Mouse (Mus musculus) embryonic facial prominence, embryonic 15.5 days (tissue): ENCODE data around the gene Gpc2. TPM values are rescaled to one million over a fixed set of nuclear protein-coding genes. Genes with fewer than 3 reads are reported as not detected.

Experiments
- ATAC-seq: fragments of 200-750 bp; cut with Nextera tagmentation; 2 replicates; pipeline ENCODE4 v1.8.0; 2017; ENCODE audit warnings: low read depth, moderate TSS enrichment; ENCODE audit not compliant: insufficient number of reproducible peaks, low FRiP score, low TSS enrichment
- H3K27ac ChIP-seq: fragments of 300-500 bp; sonication (generic); replicated peaks from 2 replicates; pipeline ENCODE4 v1.5.1; 2015; ENCODE audit warnings: mild to moderate bottlenecking, inconsistent platforms
- H3K27me3 ChIP-seq: fragments of 300-500 bp; sonication (generic); 2 replicates; pipeline ENCODE4 v1.6.1; 2015; ENCODE audit warnings: inconsistent platforms
- H3K36me3 ChIP-seq: fragments of 300-500 bp; sonication (generic); 2 replicates; pipeline ENCODE4 v1.6.1; 2015; ENCODE audit warnings: mild to moderate bottlenecking, inconsistent platforms
- H3K4me1 ChIP-seq: fragments of 300-500 bp; sonication (generic); 2 replicates; pipeline ENCODE4 v1.6.1; 2015; ENCODE audit warnings: inconsistent platforms
- H3K4me2 ChIP-seq: fragments of 300-500 bp; sonication (generic); replicated peaks from 2 replicates; pipeline ENCODE4 v1.6.1; 2015; ENCODE audit warnings: mild to moderate bottlenecking, inconsistent platforms
- H3K4me3 ChIP-seq: fragments of 300-500 bp; sonication (generic); replicated peaks from 2 replicates; pipeline ENCODE4 v1.5.1; 2015; ENCODE audit warnings: mild to moderate bottlenecking, inconsistent platforms
- H3K9ac ChIP-seq: fragments of 300-500 bp; sonication (generic); 2 replicates; pipeline ENCODE4 v1.6.1; 2015; ENCODE audit warnings: inconsistent platforms
- H3K9me3 ChIP-seq: fragments of 300-500 bp; sonication (generic); replicated peaks from 2 replicates; pipeline ENCODE4 v1.6.1; 2016; ENCODE audit warnings: inconsistent platforms
- WGBS: fragments of 180-500 bp; shearing (Covaris S2); methylation state at CpG from one replicate; pipeline ENCODE4 v1.1.7; 2015; 5-methylcytosine and 5-hydroxymethylcytosine counted together
- polyA plus RNA-seq: library from polyadenylated mRNA; unstranded; fragments of >200 nt; fragmentation: Nextera tagmentation; extraction: Ambion mirVana; gene quantifications from 2 replicates; pipeline ENCODE4 v1.2.1, GENCODE M21; 2015

The Gpc2 gene
- polyA plus RNA-seq, 1 experiment from 2014 or later = 30.0 TPM

- H3K4me1 ChIP-seq = no peaks in the 10 kb centered on the region
- no peak overlapping the region for H3K4me2 ChIP-seq
- H3K9ac ChIP-seq = no peak overlapping the region
- H3K9me3 ChIP-seq = no peaks in the 10 kb centered on the region
- WGBS = 46% methylated on average over 2 of the region's 2 CpGs
- H3K36me3 ChIP-seq = no peaks in the 10 kb centered on the region
- H3K27me3 ChIP-seq = no peaks in the 10 kb centered on the region
- H3K4me3 ChIP-seq = no peak overlapping the region
- no peak overlapping the region for H3K27ac ChIP-seq
- no peak for ATAC-seq
These were observed 38.3 kb downstream of the Gpc2 start for GRCm38 (mm10) chr5:138241511-138241910.

GRCm38 (mm10) chr5:138234224-138234623 is 45.6 kb downstream of the Gpc2 start:
- Histone ChIP-seq H3K27ac (no peak overlapping the region), H3K4me2 (no peak overlapping the region), H3K36me3 (no peaks in the 10 kb centered on the region), H3K4me1 (no peaks in the 10 kb centered on the region), H3K27me3 (no peaks in the 10 kb centered on the region), H3K9ac (no peak overlapping the region), H3K9me3 (no peaks in the 10 kb centered on the region), H3K4me3 (no peak overlapping the region)
- ATAC-seq = no peak

- Histone ChIP-seq H3K4me1 (no peaks in the 10 kb centered on the region), H3K4me2 (no peak overlapping the region), H3K27ac (no peak overlapping the region), H3K4me3 (no peak overlapping the region), H3K9me3 (no peaks in the 10 kb centered on the region), H3K36me3 (no peaks in the 10 kb centered on the region), H3K9ac (no peak overlapping the region), H3K27me3 (no peaks in the 10 kb centered on the region)
- WGBS = 80% methylated on average over 2 of the region's 2 CpGs
- no peak for ATAC-seq
These were observed 46.0 kb downstream of the Gpc2 start for GRCm38 (mm10) chr5:138233778-138234177.

DNA sequence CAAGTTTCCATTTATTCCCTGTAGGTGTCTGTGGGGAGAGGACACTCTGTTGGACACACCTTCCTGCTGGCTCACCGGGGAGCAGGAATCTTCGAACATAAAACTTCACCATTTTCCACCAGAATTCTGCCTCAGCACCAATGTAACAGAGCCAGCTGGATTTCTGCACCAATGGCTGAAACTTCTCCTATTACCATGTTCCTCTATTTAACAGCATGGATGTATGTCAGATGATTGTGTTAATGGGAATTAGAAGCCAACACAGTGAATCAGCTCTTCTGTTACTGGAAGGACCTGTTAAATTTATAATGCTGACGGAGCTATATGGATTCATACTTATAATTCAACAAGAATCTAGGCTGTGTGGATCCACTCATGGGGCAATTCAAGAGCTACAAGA is 50.3 kb downstream of the Gpc2 start:
- Histone ChIP-seq H3K4me3 (no peak overlapping the region), H3K4me1 (no peaks in the 10 kb centered on the region), H3K27me3 (no peaks in the 10 kb centered on the region), H3K36me3 (no peaks in the 10 kb centered on the region), H3K4me2 (no peak overlapping the region), H3K9ac (no peak overlapping the region), H3K9me3 (no peaks in the 10 kb centered on the region), H3K27ac (no peak overlapping the region)
- no peak for ATAC-seq
- WGBS = 88% methylated on average over 3 of the region's 3 CpGs

GRCm38 (mm10) chr5:138228026-138228425 is 51.8 kb downstream of the Gpc2 start:
- H3K9ac ChIP-seq = no peak overlapping the region
- no peak for ATAC-seq
- no peaks in the 10 kb centered on the region for H3K27me3 ChIP-seq
- H3K4me3 ChIP-seq = no peak overlapping the region
- no peaks in the 10 kb centered on the region for H3K36me3 ChIP-seq
- H3K27ac ChIP-seq = no peak overlapping the region
- 59% methylated on average over 3 of the region's 3 CpGs for WGBS
- H3K4me2 ChIP-seq = no peak overlapping the region
- no peaks in the 10 kb centered on the region for H3K9me3 ChIP-seq
- H3K4me1 ChIP-seq = no peaks in the 10 kb centered on the region

GRCm38 (mm10) chr5:138227367-138227766 is 52.4 kb downstream of the Gpc2 start:
- no peak overlapping the region for H3K4me2 ChIP-seq
- 49% methylated on average over 2 of the region's 2 CpGs for WGBS
- no peak overlapping the region for H3K9ac ChIP-seq
- no peak overlapping the region for H3K27ac ChIP-seq
- no peak for ATAC-seq
- H3K27me3 ChIP-seq = no peaks in the 10 kb centered on the region
- H3K4me3 ChIP-seq = no peak overlapping the region
- H3K9me3 ChIP-seq = no peaks in the 10 kb centered on the region
- H3K36me3 ChIP-seq = no peaks in the 10 kb centered on the region
- H3K4me1 ChIP-seq = no peaks in the 10 kb centered on the region

GRCm38 (mm10) chr5:138226491-138226890 is 53.3 kb downstream of the Gpc2 start:
- WGBS = 67% methylated on average over 4 of the region's 4 CpGs
- no peak for ATAC-seq
- no peak overlapping the region for H3K27ac ChIP-seq

DNA sequence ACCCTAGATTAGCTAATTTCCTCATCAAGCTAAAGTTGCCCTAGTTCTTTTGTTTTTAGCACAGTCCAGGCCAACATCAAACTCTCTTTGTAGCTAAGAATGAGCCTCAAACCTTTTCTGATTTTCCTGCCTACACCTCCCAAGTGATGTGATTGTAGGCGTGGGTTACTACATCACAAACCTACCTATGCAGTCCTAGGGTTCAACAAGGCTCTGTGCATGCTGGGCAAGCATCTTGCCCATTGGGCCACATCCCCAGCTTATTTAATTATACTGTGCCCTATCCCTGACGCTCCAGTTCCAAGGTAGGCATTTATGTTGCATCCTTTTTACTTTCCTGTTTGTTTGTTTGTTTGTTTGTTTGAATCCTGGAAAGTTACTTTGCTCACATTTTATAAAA is 54.1 kb downstream of the Gpc2 start, which contains the start of gene Nxpe5:
Gene Nxpe5 (plus strand): TSS at position 199 of the 400 bp plus-strand sequence.
- H3K27ac ChIP-seq = no peak within 1 kb of the TSS
- no peak within 1 kb of the TSS for H3K4me2 ChIP-seq
- no peak within 1 kb of the TSS for H3K4me3 ChIP-seq
- H3K4me1 ChIP-seq = no peaks in the 10 kb centered on the region
- H3K36me3 ChIP-seq = no peaks in the 10 kb centered on the region
- H3K9ac ChIP-seq = no peak within 1 kb of the TSS
- WGBS = 62% methylated on average over 2 of the region's 2 CpGs
- H3K9me3 ChIP-seq = no peaks in the 10 kb centered on the region
- no peaks in the 10 kb centered on the region for H3K27me3 ChIP-seq
- no peak for ATAC-seq

More at GRCm38 (mm10) chr5:138226491-138226890, 53.3 kb downstream of the Gpc2 start:
- Histone ChIP-seq H3K4me2 (no peak overlapping the region), H3K4me1 (no peaks in the 10 kb centered on the region), H3K4me3 (no peak overlapping the region), H3K9me3 (no peaks in the 10 kb centered on the region), H3K36me3 (no peaks in the 10 kb centered on the region), H3K9ac (no peak overlapping the region), H3K27me3 (no peaks in the 10 kb centered on the region)

Other genes with a start within 250 kb of the Gpc2 start
- gene Smok3c, start 226.8 kb downstream of the Gpc2 start, polyA plus RNA-seq = not detected in 2 replicates
- gene Zkscan1, start 194.9 kb downstream of the Gpc2 start, polyA plus RNA-seq = 16.5 and 17.8 TPM in 2 replicates
- gene Zscan21, start 163.1 kb downstream of the Gpc2 start, polyA plus RNA-seq = 54.0 and 58.1 TPM in 2 replicates
- gene Zfp113, start 124.3 kb downstream of the Gpc2 start, polyA plus RNA-seq = 17.4 and 19.9 TPM in 2 replicates
- 303 and 321 TPM in 2 replicates for gene Cops6, start 118.9 kb downstream of the Gpc2 start, polyA plus RNA-seq
- 26.9 and 27.4 TPM in 2 replicates for gene Ap4m1, start 108.0 kb downstream of the Gpc2 start, polyA plus RNA-seq
- gene Mcm7, start 107.6 kb downstream of the Gpc2 start, polyA plus RNA-seq = 141 and 142 TPM in 2 replicates
- 77.2 and 87.7 TPM in 2 replicates for gene Taf6, start 92.6 kb downstream of the Gpc2 start, polyA plus RNA-seq
- 61.1 and 65.6 TPM in 2 replicates for gene Cnpy4, start 92.5 kb downstream of the Gpc2 start, polyA plus RNA-seq
- 8.5 and 8.6 TPM in 2 replicates for gene Mblac1, start 85.7 kb downstream of the Gpc2 start, polyA plus RNA-seq
- not detected in 2 replicates for gene Nxpe5, start 54.1 kb downstream of the Gpc2 start, polyA plus RNA-seq
- gene Lamtor4, start 24.5 kb downstream of the Gpc2 start, polyA plus RNA-seq = 72.6 and 72.7 TPM in 2 replicates
- gene BC037034, start 16.0 kb downstream of the Gpc2 start, polyA plus RNA-seq = 7.4 and 7.7 TPM in 2 replicates
- gene Gal3st4, start 7.2 kb downstream of the Gpc2 start, polyA plus RNA-seq = 2.9 and 3.1 TPM in 2 replicates
- 0.12 and 0.13 TPM in 2 replicates for gene Gm43720, start within 50 bp of the Gpc2 start, polyA plus RNA-seq
- 4.9 and 5.2 TPM in 2 replicates for gene Stag3, start 235 bp upstream of the Gpc2 start, polyA plus RNA-seq
- gene Pvrig, start 62.0 kb upstream of the Gpc2 start, polyA plus RNA-seq = 0.21 TPM in 1 of 2 replicates, not detected in the other
- gene Zfp157, start 161.5 kb upstream of the Gpc2 start, polyA plus RNA-seq = 34.8 and 40.3 TPM in 2 replicates